In genomic region chr7:64239806-64240315, GRCm38 (mm10) we compare ENCODE assay signal across 13 mouse cellular contexts. TPM values are rescaled to one million over a fixed set of nuclear protein-coding genes. Genes with fewer than 3 reads are reported as not detected.
DNase-seq lines count a peak whose midpoint lies in the region; ATAC-seq and TF ChIP-seq lines count a peak whose summit lies in the region.
"Had no signal": no experiment of that assay in that cellular context is flagged by ENCODE, and none has a peak within 500 bp of the region (broad histone marks: within the 10 kb centered on the region; RNA-seq: fewer than 3 reads in every experiment).

No protein-coding gene starts in this region.

- H3K4me3 ChIP-seq in limb, embryonic 14.5 days (replicated peaks; ENCODE audit: low read length): no peak overlapping the region
- H3K4me3 ChIP-seq in limb, embryonic 10.5 days: no peak overlapping the region
- no peak overlapping the region for H3K4me3 ChIP-seq in embryonic fibroblast, embryonic 13.5 days (ENCODE audit: insufficient read depth, low read length)
- H3K4me3 ChIP-seq in thymus, adult 2 months (ENCODE audit: control insufficient read depth, insufficient read depth, low read length): no peak overlapping the region
- H3K4me3 ChIP-seq: forebrain, embryonic 13.5 days; left cerebral cortex, adult 2 months; liver, embryonic 15.5 days; megakaryocyte, embryonic 14.5 days had no signal

- no peaks in the 10 kb centered on the region for H3K9me3 ChIP-seq in limb, embryonic 14.5 days (ENCODE audit: control insufficient read depth, low read length)
- H3K9me3 ChIP-seq in limb, embryonic 10.5 days (replicated peaks): no peaks in the 10 kb centered on the region
- H3K9me3 ChIP-seq: forebrain, embryonic 13.5 days; liver, embryonic 15.5 days; megakaryocyte, embryonic 14.5 days had no signal

- no peak overlapping the region for H3K9ac ChIP-seq in limb, embryonic 14.5 days (ENCODE audit: low read depth, low read length, severe bottlenecking)
- H3K9ac ChIP-seq: forebrain, embryonic 13.5 days; liver, embryonic 15.5 days had no signal

- H3K27me3 ChIP-seq in limb, embryonic 14.5 days (ENCODE audit: control insufficient read depth, insufficient read depth, low read length): no peaks in the 10 kb centered on the region
- peaks cover 10% of the 10 kb centered on the region; the same call in 1 of the 2 replicates for H3K27me3 ChIP-seq in limb, embryonic 10.5 days (ENCODE audit: low read depth, poor library complexity, severe bottlenecking)
- H3K27me3 ChIP-seq in thymus, adult 2 months (ENCODE audit: control insufficient read depth, insufficient read depth, low read length): no peaks in the 10 kb centered on the region
- H3K27me3 ChIP-seq: CH12.LX; forebrain, embryonic 13.5 days; liver, embryonic 15.5 days had no signal

- H3K36me3 ChIP-seq in limb, embryonic 14.5 days (ENCODE audit: control insufficient read depth, insufficient read depth, low read length): no peaks in the 10 kb centered on the region
- H3K36me3 ChIP-seq in limb, embryonic 10.5 days: no peaks in the 10 kb centered on the region
- H3K36me3 ChIP-seq in thymus, adult 2 months (ENCODE audit: control insufficient read depth, insufficient read depth, low read length): no peaks in the 10 kb centered on the region
- H3K36me3 ChIP-seq: liver, embryonic 15.5 days had no signal

- WGBS in limb, embryonic 14.5 days: 43% methylated on average over 4 of the region's 4 CpGs
- WGBS in limb, embryonic 10.5 days: 58% methylated on average over 4 of the region's 4 CpGs
- 81% methylated on average over 4 of the region's 4 CpGs for WGBS in thymus, adult 2 months

- H3K4me1 ChIP-seq in limb, embryonic 14.5 days (ENCODE audit: control insufficient read depth, insufficient read depth, low read length): 0 out of 2 replicates have a peak, but pooled peaks cover 4% of the 10 kb centered on the region
- H3K4me1 ChIP-seq in limb, embryonic 10.5 days: peaks cover 21% of the 10 kb centered on the region
- H3K4me1 ChIP-seq in embryonic fibroblast, embryonic 13.5 days (ENCODE audit: control insufficient read depth, insufficient read depth, low read length): peaks cover 16% of the 10 kb centered on the region
- no peaks in the 10 kb centered on the region for H3K4me1 ChIP-seq in thymus, adult 2 months (replicated peaks; ENCODE audit: control insufficient read depth, insufficient read depth, low read length)
- H3K4me1 ChIP-seq: forebrain, embryonic 13.5 days; liver, embryonic 15.5 days; megakaryocyte, embryonic 14.5 days had no signal

- DNase-seq in heart, adult 9 months (ENCODE audit: low spot score in 2 of 2): peak; percentile 6 to 24
- no peak for DNase-seq in heart, postnatal 25 days (ENCODE audit: low spot score)
- peak; percentile 18 for DNase-seq in limb, embryonic 14.5 days (ENCODE audit: low spot score)
- DNase-seq in limb, embryonic 10.5 days (ENCODE audit: low spot score): no peak
- peak; percentile 38 for DNase-seq in brain, embryonic 14.5 days (ENCODE audit: low read depth)
- DNase-seq in thymus, adult 2 months: no peak
- no peak for DNase-seq in urinary bladder, postnatal 4 days (ENCODE audit: low spot score in 2 of 2)

- ATAC-seq in limb, embryonic 14.5 days (ENCODE audit: low FRiP score, low read depth): no peak
- ATAC-seq: forebrain, embryonic 13.5 days had no signal

- no peak overlapping the region for H3K27ac ChIP-seq in limb, embryonic 14.5 days (replicated peaks; ENCODE audit: low read depth, low read length)
- H3K27ac ChIP-seq in limb, embryonic 10.5 days: no peak overlapping the region
- H3K27ac ChIP-seq in embryonic fibroblast, embryonic 13.5 days (ENCODE audit: insufficient read depth, low read length): peak overlapping the region; percentile 80; the same call in 1 of the 2 replicates
- H3K27ac ChIP-seq in thymus, adult 2 months (ENCODE audit: control insufficient read depth, insufficient read depth, low read length): no peak overlapping the region
- H3K27ac ChIP-seq: forebrain, embryonic 13.5 days; left cerebral cortex, adult 2 months; liver, embryonic 15.5 days had no signal

- TF ChIP-seq CTCF in brain, embryonic 14.5 days (IDR thresholded peaks at IDR 0.05; ENCODE audit: borderline replicate concordance, extremely low read depth, insufficient read depth, insufficient read length): no peak
- TF ChIP-seq CTCF in embryonic fibroblast, embryonic 13.5 days (IDR thresholded peaks at IDR 0.05; ENCODE audit: borderline replicate concordance, insufficient read depth, low read length): no peak
- no peak for TF ChIP-seq CTCF in thymus, adult 2 months (IDR thresholded peaks at IDR 0.05; ENCODE audit: borderline replicate concordance, control insufficient read depth, extremely low read depth, insufficient read depth, low read length, poor library complexity)

- TF ChIP-seq POLR2A in limb, embryonic 14.5 days (IDR thresholded peaks at IDR 0.05; ENCODE audit: borderline replicate concordance, extremely low read depth, insufficient read depth, insufficient read length): no peak
- TF ChIP-seq POLR2A in brain, embryonic 14.5 days (IDR thresholded peaks at IDR 0.05; ENCODE audit: borderline replicate concordance, extremely low read depth, insufficient read depth, insufficient read length, poor library complexity, severe bottlenecking): no peak
- TF ChIP-seq POLR2A in embryonic fibroblast, embryonic 13.5 days (IDR thresholded peaks at IDR 0.05; ENCODE audit: low read depth, low read length): no peak
- no peak for TF ChIP-seq POLR2A in thymus, adult 2 months (IDR thresholded peaks at IDR 0.05; ENCODE audit: control insufficient read depth, extremely low read depth, insufficient read depth, low read length, poor library complexity)

- H3K4me2 ChIP-seq in limb, embryonic 14.5 days (replicated peaks; ENCODE audit: low read depth, low read length, severe bottlenecking): no peak overlapping the region
- H3K4me2 ChIP-seq: forebrain, embryonic 13.5 days; liver, embryonic 15.5 days had no signal

- intact Hi-C loops in heart, postnatal 25 days (cut with DNase I): no loop called here

RNA-seq across cellular contexts. Expression of gene Mtmr10, which starts 47.6 kb away (rescaled TPM):
- 10 to 100 TPM; 11.9 to 12.0 TPM for total RNA-seq in heart, postnatal 25 days (2021)
- 9.3 and 10.0 TPM in 2 replicates for polyA plus RNA-seq in limb, embryonic 14.5 days (2012; rRNA removed)
- 15.5 and 15.8 TPM in 2 replicates for polyA plus RNA-seq in limb, embryonic 14.5 days (2014; fragmentation: Nextera tagmentation; extraction: Ambion mirVana)
- 8.5 and 10.5 TPM in 2 replicates for polyA plus RNA-seq in limb, embryonic 10.5 days (2016; fragmentation: Nextera tagmentation; extraction: Ambion mirVana)
- 6.8 and 10.0 TPM in 2 replicates for polyA plus RNA-seq in brain, embryonic 14.5 days (2012; rRNA removed)
- 19.8 and 27.4 TPM in 2 replicates for polyA plus RNA-seq in embryonic fibroblast, embryonic 13.5 days (2011; ENCODE audit: insufficient read length, low read depth, missing spikeins)
- 4.5 and 4.8 TPM in 2 replicates for polyA plus RNA-seq in thymus, adult 2 months (2012; rRNA removed)

Comparison
In these comparisons a context has a peak if more than half of its experiments do, and no peak if none do; other contexts are left out.
1. DNase-seq: peak in heart, adult 9 months (2 of 2), limb, embryonic 14.5 days (single experiment) and brain, embryonic 14.5 days (single experiment); none in heart, postnatal 25 days (single experiment), limb, embryonic 10.5 days (single experiment), thymus, adult 2 months (single experiment) and urinary bladder, postnatal 4 days (0 of 2).